Mouse (Mus musculus): ENCODE data around the gene Mtor.
A peak's percentile ranks its signal among the peaks of the same experiment; 100 is the strongest.

Mtor gene

GRCm38 (mm10) chr4:148448179-148448852 lies at the start of gene Mtor:
Gene Mtor (plus strand): TSS chr4:148448611.
- DNase-seq (ENCODE audit: inconsistent ontology term), result peak; percentile 99

DNA sequence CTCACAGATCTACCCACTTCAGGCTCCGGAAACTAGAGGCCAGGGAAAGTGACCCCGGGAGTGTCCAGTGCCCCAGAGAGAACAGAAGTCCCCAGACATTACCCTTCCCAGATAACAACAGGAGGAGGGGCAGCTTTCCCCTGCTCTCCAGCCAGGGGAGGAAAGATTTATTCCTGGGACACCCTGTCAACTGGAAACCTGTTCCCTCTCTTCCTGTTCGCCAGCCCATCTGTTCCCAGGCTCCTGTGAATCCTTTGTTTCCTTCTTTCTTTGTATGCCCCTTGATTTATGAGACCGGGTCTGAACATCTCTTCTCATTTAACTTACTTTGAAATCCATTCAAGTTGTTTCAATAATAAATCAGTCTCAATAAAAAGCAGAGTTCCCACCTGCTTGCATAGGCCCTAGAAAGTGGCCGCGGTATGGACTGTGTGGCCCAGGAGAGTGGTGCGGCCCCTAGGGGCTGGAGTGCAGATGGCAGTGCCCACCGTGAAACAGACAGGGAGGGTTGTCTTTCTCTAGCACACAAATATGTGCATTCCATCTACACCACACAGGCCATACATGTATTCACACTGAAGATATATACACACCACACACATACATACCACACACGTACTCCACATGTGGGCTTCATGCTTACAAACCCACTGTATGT lies 48.8 kb upstream of the Mtor start:
- DNase-seq (ENCODE audit: inconsistent ontology term), result no peak

DNA sequence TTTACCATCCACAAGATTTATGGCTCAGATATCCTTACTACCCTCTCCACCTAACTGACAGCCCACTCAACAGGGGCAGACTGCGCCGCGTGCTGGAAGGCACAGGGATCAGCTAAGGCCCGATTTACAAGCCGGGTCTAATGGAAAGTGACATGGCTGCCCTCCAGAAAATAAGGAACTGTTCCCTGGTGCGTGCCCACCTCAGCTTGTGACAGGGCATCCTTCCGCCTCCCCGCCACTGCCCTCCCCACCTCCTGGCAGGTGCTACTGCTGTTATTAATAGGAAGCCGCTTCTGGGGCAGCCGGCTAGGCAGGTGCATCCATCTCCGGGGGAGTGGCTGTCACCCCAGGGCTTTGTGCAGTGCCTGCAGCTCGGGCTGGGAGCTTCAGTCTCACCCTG lies 45.0 kb upstream of the Mtor start:
- no peak for DNase-seq (ENCODE audit: inconsistent ontology term)

GRCm38 (mm10) chr4:148404748-148405147 lies 43.7 kb upstream of the Mtor start:
- DNase-seq (ENCODE audit: inconsistent ontology term), result peak; percentile 57

DNA sequence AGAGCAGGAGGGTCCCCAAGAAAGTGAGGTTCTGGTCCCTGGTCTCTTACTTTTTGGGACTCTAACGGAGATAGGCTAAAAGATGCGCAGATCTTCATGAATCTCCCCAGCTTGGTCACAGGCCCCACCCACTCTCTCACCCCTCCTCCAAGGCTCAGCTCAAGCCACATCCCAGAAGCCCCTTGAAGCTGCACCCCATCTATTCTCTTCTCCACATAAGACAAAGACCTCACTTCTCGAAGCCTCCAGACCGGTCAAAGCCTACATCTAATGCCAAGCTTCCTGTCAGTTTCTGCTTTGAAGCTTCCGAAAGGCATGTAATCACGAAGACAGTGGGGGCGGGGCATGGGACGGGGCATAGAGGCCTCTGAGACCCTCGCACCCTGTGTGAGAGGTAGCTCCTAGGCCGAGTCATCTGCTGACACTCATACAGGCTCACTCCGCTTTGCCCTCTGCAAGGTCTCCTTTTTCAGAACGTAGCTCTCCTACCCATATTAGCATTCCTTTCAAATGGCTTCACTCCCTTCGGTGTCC lies 43.1 kb upstream of the Mtor start:
- DNase-seq (ENCODE audit: inconsistent ontology term), result no peak

DNA sequence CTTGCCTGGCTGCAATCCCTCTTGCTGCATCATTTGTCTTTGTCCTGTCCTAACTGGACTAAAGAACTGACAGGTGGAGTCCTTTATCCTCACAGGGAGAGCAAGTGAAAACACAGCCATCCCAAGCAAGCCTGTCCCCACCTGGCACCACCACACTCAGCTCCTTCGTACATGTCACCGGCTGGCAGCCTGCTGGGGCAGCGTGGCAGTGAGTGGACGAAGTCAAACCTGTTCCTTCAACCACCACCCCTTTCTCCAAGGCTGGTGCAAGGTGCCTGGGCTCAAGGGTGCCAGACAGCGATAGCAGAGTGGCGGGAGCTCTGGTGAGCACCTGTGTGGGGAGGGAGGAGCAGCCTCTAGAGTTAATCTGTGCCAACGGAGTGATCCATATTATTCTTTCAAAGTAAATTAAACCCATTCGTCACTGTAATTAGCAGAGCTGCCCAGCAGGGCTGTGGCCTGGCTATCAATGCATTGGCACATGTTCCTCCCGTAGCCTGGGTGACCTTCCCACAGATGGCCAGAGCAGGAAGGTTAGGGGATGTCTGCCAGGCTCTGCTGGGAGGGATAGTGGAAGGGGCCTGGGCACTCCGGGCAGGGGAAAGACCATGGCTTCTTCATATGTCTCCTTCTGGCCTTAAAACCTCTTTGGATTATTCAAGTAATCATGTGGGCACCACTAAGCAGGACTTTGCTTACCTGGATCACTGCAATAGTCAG lies 40.0 kb upstream of the Mtor start:
- DNase-seq (ENCODE audit: inconsistent ontology term), result no peak

GRCm38 (mm10) chr4:148415575-148415974 lies 32.8 kb upstream of the Mtor start:
- no peak for DNase-seq (ENCODE audit: inconsistent ontology term)

DNA sequence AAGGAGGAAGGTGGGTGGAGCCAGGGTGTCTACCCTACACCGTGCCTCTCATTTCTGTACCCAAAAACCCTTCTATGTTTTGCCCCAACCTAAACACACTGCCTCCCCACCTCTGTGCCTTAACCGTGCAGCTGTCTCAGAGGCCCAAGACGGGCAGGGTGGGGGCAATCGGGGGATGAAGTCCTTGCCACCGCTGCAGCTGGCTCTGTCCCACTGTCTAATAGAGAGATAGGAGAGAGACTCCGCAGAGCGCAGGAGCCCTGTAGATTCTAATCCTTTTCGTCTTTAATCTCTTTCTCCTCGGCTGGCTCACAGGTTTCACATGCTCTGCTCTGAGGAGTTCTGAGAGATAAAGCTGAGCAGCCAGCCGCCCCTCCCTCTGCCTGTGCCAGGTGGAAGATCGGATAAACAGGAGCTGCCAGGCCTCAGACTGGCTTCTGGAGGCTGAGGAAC lies 31.3 kb upstream of the Mtor start:
- DNase-seq (ENCODE audit: inconsistent ontology term), result no peak

- no peak for DNase-seq (ENCODE audit: inconsistent ontology term)
Measured at GRCm38 (mm10) chr4:148417559-148417958, 30.9 kb upstream of the Mtor start.

DNA sequence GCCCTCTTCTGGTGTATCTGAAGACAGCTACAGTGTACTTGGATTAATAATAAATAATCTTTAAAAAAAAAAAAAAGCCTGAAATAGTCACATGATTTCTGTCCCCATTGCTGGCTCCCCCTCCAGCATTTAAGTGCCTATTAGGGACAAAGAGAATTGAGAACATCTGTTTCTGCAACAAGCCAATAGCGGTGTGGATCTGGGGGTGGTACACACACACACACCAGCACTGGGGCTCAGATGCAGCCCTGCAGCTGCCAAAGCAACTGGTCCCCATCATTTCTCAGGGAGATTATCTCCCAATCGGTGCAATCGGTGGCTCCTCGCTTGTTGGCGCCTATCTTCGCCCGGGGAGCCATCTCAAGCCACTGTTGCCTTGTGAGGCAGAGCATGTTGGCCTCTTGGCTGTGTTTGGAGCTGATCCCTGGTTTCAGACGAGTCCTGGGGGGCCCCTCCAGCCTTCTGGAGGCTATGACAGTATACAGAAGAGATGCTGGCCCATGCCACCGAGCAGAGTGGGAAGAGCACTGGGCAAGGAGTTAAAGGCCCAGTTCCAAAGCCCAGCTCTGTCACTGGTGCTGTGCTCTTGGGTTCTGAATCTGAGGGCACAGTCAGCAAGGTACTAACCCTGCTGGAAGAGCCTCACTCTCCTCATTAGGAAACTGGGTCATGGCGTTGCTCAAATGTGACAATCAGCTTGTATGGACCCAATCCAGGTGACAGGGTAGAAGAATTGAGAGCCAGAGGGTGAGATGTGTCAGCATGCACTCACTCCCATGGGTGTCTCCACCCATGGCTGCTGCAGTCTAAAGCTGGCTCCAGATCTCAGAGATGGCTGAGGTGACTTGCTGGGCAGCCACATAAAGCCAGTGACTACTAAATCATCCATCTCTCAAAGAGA lies 21.2 kb upstream of the Mtor start:
- DNase-seq (ENCODE audit: inconsistent ontology term), result peak; percentile 33

DNA sequence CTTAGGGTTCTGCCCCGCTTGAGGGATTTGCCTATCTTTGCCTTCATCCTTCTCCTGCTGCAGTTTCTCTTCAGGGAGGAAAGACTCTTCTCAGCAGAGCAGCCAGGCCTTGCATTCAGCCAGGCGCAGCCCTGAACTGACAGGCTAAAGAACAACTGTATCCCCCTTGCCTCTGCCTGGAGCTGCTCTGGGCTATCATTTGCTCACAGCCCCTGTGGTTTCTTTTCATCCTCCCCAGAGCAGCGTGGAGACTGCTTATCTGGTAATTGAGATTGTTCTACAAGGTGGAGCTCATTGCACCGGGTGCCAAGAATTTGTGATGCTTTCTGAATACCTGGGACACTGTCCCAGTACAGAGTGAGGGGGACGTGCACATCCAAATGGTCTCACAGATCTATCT lies 19.9 kb upstream of the Mtor start:
- DNase-seq (ENCODE audit: inconsistent ontology term), result no peak

GRCm38 (mm10) chr4:148429121-148429520 lies 19.3 kb upstream of the Mtor start:
- no peak for DNase-seq (ENCODE audit: inconsistent ontology term)

DNA sequence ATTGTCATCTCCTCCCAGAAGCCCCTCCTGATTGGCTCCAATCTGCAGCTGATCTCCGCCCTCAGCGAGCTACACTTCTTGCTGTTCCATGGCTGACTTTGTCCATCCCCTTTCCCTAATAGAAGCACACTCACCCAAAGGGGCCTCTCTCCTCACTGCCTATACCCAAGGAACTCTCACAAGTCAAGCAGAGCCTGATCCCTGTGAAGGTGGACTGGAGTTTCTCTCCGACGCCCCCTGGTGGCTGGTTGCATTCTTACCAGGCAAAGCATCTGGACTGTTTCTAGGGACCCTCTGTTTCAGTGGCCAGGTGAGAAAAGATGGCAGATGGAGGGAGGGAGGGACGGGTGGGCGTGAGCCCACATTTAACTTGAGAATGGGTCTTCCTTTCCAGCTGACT lies 18.7 kb upstream of the Mtor start:
- DNase-seq (ENCODE audit: inconsistent ontology term), result peak; percentile 37

DNA sequence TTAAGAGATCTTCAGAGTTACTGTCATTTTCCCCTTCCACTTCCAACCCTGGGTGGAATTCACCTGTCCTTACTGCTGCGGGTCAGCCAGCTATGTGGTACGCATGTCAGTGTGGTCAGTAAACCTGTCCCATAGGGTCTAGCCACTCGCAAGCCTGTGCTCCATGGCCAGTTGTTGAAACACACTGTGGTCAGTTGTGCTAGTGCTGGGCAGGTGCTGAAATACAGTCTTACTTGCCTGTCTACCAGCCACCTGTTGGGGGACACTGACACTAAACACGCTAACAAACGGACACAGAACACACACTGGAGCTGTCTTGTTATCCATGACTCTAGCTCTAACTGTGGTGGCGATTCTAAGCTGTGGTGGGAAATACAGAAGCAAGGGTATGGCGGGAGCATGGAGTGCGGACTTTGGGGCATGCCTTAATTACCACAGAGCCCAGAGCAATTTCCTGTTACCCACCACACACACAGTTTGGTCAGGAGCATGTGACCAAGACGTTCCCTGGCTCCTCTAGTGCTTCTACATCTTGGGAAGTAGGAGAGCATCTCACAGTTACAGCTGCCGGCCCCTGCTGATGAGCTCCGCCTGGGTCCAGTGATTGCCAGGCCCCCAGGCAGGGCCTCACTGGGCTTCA lies 17.4 kb upstream of the Mtor start:
- no peak for DNase-seq (ENCODE audit: inconsistent ontology term)

DNA sequence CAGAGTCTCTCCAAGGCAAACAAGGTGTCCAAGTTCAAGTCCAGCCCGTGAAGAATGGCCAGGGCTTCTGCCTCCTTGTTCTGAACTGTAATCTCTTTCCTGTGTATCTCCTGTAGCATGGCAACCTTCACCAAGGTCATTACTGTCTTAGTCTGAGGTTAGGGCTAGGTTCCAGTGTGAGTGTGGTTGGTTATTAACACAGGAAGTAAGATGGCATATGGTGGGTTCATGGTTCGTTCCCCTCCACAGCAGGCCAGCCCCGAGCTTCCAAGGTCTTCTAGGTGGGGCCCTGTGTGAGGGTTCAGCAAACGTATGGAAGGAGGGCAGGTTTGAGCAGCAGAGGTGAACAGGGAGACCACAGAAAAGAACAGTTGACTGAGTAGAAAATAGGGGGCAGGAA lies 15.9 kb upstream of the Mtor start:
- no peak for DNase-seq (ENCODE audit: inconsistent ontology term)

GRCm38 (mm10) chr4:148433336-148433735 lies 15.1 kb upstream of the Mtor start:
- no peak for DNase-seq (ENCODE audit: inconsistent ontology term)

- DNase-seq (ENCODE audit: inconsistent ontology term), result no peak
Measured at GRCm38 (mm10) chr4:148433813-148434212, 14.6 kb upstream of the Mtor start.

- DNase-seq (ENCODE audit: inconsistent ontology term), result no peak
Measured at GRCm38 (mm10) chr4:148434554-148434953, 13.9 kb upstream of the Mtor start.

- DNase-seq (ENCODE audit: inconsistent ontology term), result peak; percentile 88
Measured at GRCm38 (mm10) chr4:148435106-148435505, 13.3 kb upstream of the Mtor start.

GRCm38 (mm10) chr4:148435657-148436330 lies 12.6 kb upstream of the Mtor start:
- DNase-seq (ENCODE audit: inconsistent ontology term), result peak; percentile 69

Data from Muller cell, postnatal 12 days (primary cell).